Mouse (Mus musculus): ENCODE measurements around the gene G430095P16Rik. TPM values are rescaled to one million over a fixed set of nuclear protein-coding genes. Genes with fewer than 3 reads are reported as not detected.

Gene G430095P16Rik
- polyA plus RNA-seq, 1 experiment, result 9.4 TPM

- H3K27me3 ChIP-seq (ENCODE audit: control insufficient read depth, insufficient read depth, insufficient read length), result no peaks in the 10 kb centered on the region
- H3K36me3 ChIP-seq (ENCODE audit: control insufficient read depth, insufficient read depth), result peaks cover 9% of the 10 kb centered on the region
- no peak overlapping the region for H3ac ChIP-seq (ENCODE audit: control insufficient read depth, insufficient read length)
These were observed 9.4 kb upstream of the G430095P16Rik start for GRCm38 (mm10) chr8:84713381-84713780.

GRCm38 (mm10) chr8:84714161-84714560 lies 8.6 kb upstream of the G430095P16Rik start:
- Histone ChIP-seq H3K27me3 (ENCODE audit: control insufficient read depth, insufficient read depth, insufficient read length) (no peaks in the 10 kb centered on the region), H3ac (ENCODE audit: control insufficient read depth, insufficient read length) (no peak overlapping the region), H3K79me2 (ENCODE audit: control insufficient read depth, insufficient read depth) (no peaks in the 10 kb centered on the region), H3K4me3 (no peak overlapping the region), H3K36me3 (ENCODE audit: control insufficient read depth, insufficient read depth) (peaks cover 9% of the 10 kb centered on the region), H3K4me2 (ENCODE audit: low read depth) (no peak overlapping the region)
- TF ChIP-seq MAX (IDR thresholded peaks at IDR 0.05; ENCODE audit: low read depth), result no peak
- no peak for TF ChIP-seq SRF (IDR thresholded peaks at IDR 0.05; ENCODE audit: control insufficient read depth, insufficient read length, low read depth)
- TF ChIP-seq MYOG (IDR thresholded peaks at IDR 0.05; ENCODE audit: control insufficient read depth in 1 of 3, insufficient read depth in 1 of 3, insufficient read length in 2 of 3, low read depth in 2 of 3), result no peak
- TF ChIP-seq MYOD1 (IDR thresholded peaks at IDR 0.05; ENCODE audit: control insufficient read depth in 1 of 3, insufficient read length in 2 of 3, low read depth in 2 of 3), result no peak
- TF ChIP-seq USF1 (IDR thresholded peaks at IDR 0.05; ENCODE audit: low read depth), result no peak

More at GRCm38 (mm10) chr8:84713381-84713780, 9.4 kb upstream of the G430095P16Rik start:
- TF ChIP-seq MYOD1 (IDR thresholded peaks at IDR 0.05; ENCODE audit: control insufficient read depth in 1 of 3, insufficient read length in 2 of 3, low read depth in 2 of 3) (no peak), MYOG (IDR thresholded peaks at IDR 0.05; ENCODE audit: control insufficient read depth in 1 of 3, insufficient read depth in 1 of 3, insufficient read length in 2 of 3, low read depth in 2 of 3) (no peak), TCF12 (IDR thresholded peaks at IDR 0.05; ENCODE audit: insufficient read depth, poor library complexity, severe bottlenecking) (no peak), MAX (IDR thresholded peaks at IDR 0.05; ENCODE audit: low read depth) (no peak), CEBPB (IDR thresholded peaks at IDR 0.05; ENCODE audit: insufficient read depth, poor library complexity, severe bottlenecking) (no peak), SRF (IDR thresholded peaks at IDR 0.05; ENCODE audit: control insufficient read depth, insufficient read length, low read depth) (no peak), POLR2AphosphoS2 (IDR thresholded peaks at IDR 0.05; ENCODE audit: insufficient read length, low read depth) (no peak), POLR2A (IDR thresholded peaks at IDR 0.05; ENCODE audit: insufficient read length, low read depth) (no peak), TCF3 (IDR thresholded peaks at IDR 0.05; ENCODE audit: insufficient read length, low read depth) (no peak), REST (IDR thresholded peaks at IDR 0.05; ENCODE audit: insufficient read depth, insufficient read length) (no peak), E2F4 (IDR thresholded peaks at IDR 0.05; ENCODE audit: insufficient read depth) (no peak), USF1 (IDR thresholded peaks at IDR 0.05; ENCODE audit: low read depth) (no peak)
- Histone ChIP-seq H3K79me2 (ENCODE audit: control insufficient read depth, insufficient read depth) (no peaks in the 10 kb centered on the region), H3K4me2 (ENCODE audit: low read depth) (peak overlapping the region; percentile 68), H3K4me3 (no peak overlapping the region)

DNA sequence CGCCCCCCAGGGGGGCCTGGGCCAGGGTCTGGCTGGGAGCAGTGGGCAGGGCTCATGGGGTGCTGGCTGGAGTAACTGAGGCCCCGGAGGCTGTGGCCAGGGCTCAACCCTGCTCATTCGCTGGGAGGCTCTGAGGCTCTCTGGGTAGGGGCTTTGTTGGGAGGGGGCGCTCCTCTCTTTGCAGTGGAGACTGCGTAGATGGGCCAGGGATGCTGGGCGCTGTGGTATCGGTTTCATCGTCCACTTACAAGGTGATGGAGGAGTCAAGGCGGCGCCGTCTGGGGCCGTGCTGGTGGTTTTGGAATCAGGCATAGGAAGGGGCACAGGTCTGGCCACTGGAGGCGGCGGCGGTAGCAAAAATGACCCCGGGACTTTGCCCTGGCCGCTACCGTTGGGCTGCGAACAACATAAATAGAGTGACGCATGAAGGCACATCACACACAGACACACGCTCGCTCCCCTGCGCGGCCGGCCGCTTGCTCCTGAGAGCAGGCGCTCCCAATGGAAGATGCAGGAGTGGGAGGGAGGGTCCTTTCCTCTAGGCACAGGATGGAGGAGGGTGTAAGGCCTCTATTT lies 6.8 kb upstream of the G430095P16Rik start:
- Histone ChIP-seq H3ac (ENCODE audit: control insufficient read depth, insufficient read length) (no peak overlapping the region), H3K79me2 (ENCODE audit: control insufficient read depth, insufficient read depth) (no peaks in the 10 kb centered on the region), H3K4me3 (no peak overlapping the region), H3K36me3 (ENCODE audit: control insufficient read depth, insufficient read depth) (peaks cover 21% of the 10 kb centered on the region), H3K27me3 (ENCODE audit: control insufficient read depth, insufficient read depth, insufficient read length) (no peaks in the 10 kb centered on the region), H3K4me2 (ENCODE audit: low read depth) (no peak overlapping the region)
- no peak for TF ChIP-seq TCF12 (IDR thresholded peaks at IDR 0.05; ENCODE audit: insufficient read depth, poor library complexity, severe bottlenecking)
- no peak for TF ChIP-seq USF1 (IDR thresholded peaks at IDR 0.05; ENCODE audit: low read depth)

DNA sequence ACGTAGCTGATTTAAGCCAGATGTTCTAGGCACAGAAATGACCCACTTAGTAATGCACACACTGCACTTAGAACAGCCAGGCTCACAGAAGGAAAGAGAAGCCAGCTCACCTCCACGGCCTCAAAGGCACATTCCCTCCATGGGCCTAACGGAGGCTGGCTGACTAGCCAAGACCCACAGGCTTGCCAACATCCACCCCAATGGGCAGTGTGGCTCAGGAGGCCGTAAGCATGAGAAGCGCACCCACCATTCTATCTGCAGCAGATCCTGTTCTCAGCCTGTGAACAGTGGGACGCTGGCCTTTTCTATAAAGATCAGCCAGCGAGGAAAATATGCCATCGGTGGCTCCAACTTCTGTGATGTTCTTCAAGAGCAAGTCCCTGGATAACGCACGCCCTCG lies 6.0 kb upstream of the G430095P16Rik start:
- peaks cover 27% of the 10 kb centered on the region for H3K36me3 ChIP-seq (ENCODE audit: control insufficient read depth, insufficient read depth)
- H3K27me3 ChIP-seq (ENCODE audit: control insufficient read depth, insufficient read depth, insufficient read length), result no peaks in the 10 kb centered on the region
- H3K4me3 ChIP-seq, result no peak overlapping the region
- no peaks in the 10 kb centered on the region for H3K79me2 ChIP-seq (ENCODE audit: control insufficient read depth, insufficient read depth)
- no peak overlapping the region for H3ac ChIP-seq (ENCODE audit: control insufficient read depth, insufficient read length)
- TF ChIP-seq E2F4 (IDR thresholded peaks at IDR 0.05; ENCODE audit: insufficient read depth) (no peak), MAX (IDR thresholded peaks at IDR 0.05; ENCODE audit: low read depth) (no peak), POLR2A (IDR thresholded peaks at IDR 0.05; ENCODE audit: insufficient read length, low read depth) (no peak), REST (IDR thresholded peaks at IDR 0.05; ENCODE audit: insufficient read depth, insufficient read length) (no peak), MYOD1 (IDR thresholded peaks at IDR 0.05; ENCODE audit: control insufficient read depth in 1 of 3, insufficient read length in 2 of 3, low read depth in 2 of 3) (no peak), MYOG (IDR thresholded peaks at IDR 0.05; ENCODE audit: control insufficient read depth in 1 of 3, insufficient read depth in 1 of 3, insufficient read length in 2 of 3, low read depth in 2 of 3) (no peak), POLR2AphosphoS2 (IDR thresholded peaks at IDR 0.05; ENCODE audit: insufficient read length, low read depth) (no peak), SRF (IDR thresholded peaks at IDR 0.05; ENCODE audit: control insufficient read depth, insufficient read length, low read depth) (no peak), USF1 (IDR thresholded peaks at IDR 0.05; ENCODE audit: low read depth) (no peak), CEBPB (IDR thresholded peaks at IDR 0.05; ENCODE audit: insufficient read depth, poor library complexity, severe bottlenecking) (no peak), TCF12 (IDR thresholded peaks at IDR 0.05; ENCODE audit: insufficient read depth, poor library complexity, severe bottlenecking) (no peak), TCF3 (IDR thresholded peaks at IDR 0.05; ENCODE audit: insufficient read length, low read depth) (no peak)
- H3K4me2 ChIP-seq (ENCODE audit: low read depth), result no peak overlapping the region

DNA sequence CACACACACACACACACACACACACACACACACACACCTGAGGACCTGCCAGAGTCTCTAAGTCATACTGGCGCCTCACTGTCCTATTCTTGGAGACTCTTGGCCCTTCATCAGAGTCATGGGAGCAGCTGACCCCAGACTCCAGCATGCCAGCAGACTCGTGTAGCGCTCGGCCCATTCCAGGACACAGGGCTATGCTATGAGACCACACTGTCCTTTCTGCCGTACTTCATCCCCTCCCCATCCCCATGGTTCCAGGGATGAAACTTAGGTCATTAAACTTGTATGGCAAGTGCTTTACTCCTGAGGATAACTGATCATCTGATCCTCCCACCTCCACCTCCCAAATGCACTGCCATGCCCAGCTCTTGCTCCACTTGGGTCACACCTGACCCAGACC lies 4.3 kb upstream of the G430095P16Rik start:
- TF ChIP-seq SRF (IDR thresholded peaks at IDR 0.05; ENCODE audit: control insufficient read depth, insufficient read length, low read depth) (no peak), CEBPB (IDR thresholded peaks at IDR 0.05; ENCODE audit: insufficient read depth, poor library complexity, severe bottlenecking) (no peak), E2F4 (IDR thresholded peaks at IDR 0.05; ENCODE audit: insufficient read depth) (no peak), TCF3 (IDR thresholded peaks at IDR 0.05; ENCODE audit: insufficient read length, low read depth) (no peak), MYOG (IDR thresholded peaks at IDR 0.05; ENCODE audit: control insufficient read depth in 1 of 3, insufficient read depth in 1 of 3, insufficient read length in 2 of 3, low read depth in 2 of 3) (no peak), POLR2AphosphoS2 (IDR thresholded peaks at IDR 0.05; ENCODE audit: insufficient read length, low read depth) (no peak), USF1 (IDR thresholded peaks at IDR 0.05; ENCODE audit: low read depth) (no peak), TCF12 (IDR thresholded peaks at IDR 0.05; ENCODE audit: insufficient read depth, poor library complexity, severe bottlenecking) (no peak), MYOD1 (IDR thresholded peaks at IDR 0.05; ENCODE audit: control insufficient read depth in 1 of 3, insufficient read length in 2 of 3, low read depth in 2 of 3) (no peak), MAX (IDR thresholded peaks at IDR 0.05; ENCODE audit: low read depth) (no peak), REST (IDR thresholded peaks at IDR 0.05; ENCODE audit: insufficient read depth, insufficient read length) (no peak), POLR2A (IDR thresholded peaks at IDR 0.05; ENCODE audit: insufficient read length, low read depth) (no peak)
- no peak overlapping the region for H3K4me3 ChIP-seq
- H3K27me3 ChIP-seq (ENCODE audit: control insufficient read depth, insufficient read depth, insufficient read length), result no peaks in the 10 kb centered on the region
- peaks cover 28% of the 10 kb centered on the region for H3K36me3 ChIP-seq (ENCODE audit: control insufficient read depth, insufficient read depth)
- no peaks in the 10 kb centered on the region for H3K79me2 ChIP-seq (ENCODE audit: control insufficient read depth, insufficient read depth)
- H3ac ChIP-seq (ENCODE audit: control insufficient read depth, insufficient read length), result no peak overlapping the region
- H3K4me2 ChIP-seq (ENCODE audit: low read depth), result peak overlapping the region; percentile 21

All from myocyte (in vitro differentiated cells).